Mouse (Mus musculus) right cerebral cortex, adult 2 months (tissue): ENCODE measurements around the gene Bpnt1.

Experiments used
- DNase-seq, 2 experiments: peaks; one replicate each; pipeline ENCODE4 v3.0.0; 2021 to 2022; ENCODE audit warnings: low spot score in 2 of 2

Bpnt1 gene

GRCm38 (mm10) chr1:185331364-185331763 lies 585 bp upstream of the Bpnt1 start:
- DNase-seq: no peak

- DNase-seq: no peak
Measured at GRCm38 (mm10) chr1:185333651-185334050, 1.7 kb downstream of the Bpnt1 start.

DNA sequence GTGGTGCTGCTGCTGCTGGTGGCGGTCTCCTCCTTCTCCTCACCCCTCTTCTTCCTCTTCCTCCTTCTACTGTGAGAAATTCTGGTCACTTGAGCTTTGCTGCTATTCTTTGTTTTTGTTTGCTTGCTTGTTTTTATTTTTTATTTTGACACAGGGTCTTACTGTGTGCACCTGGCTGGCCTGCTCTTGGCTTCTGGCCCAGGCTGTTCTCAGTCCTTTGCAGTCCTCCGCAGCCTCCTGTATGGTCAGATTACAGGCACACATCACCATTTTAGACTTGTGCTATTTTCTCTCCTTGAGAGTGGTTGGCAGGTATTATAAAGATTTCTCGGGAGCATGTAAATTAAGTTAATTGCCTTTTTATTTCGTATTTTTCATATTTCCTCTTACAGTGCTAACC lies 2.2 kb downstream of the Bpnt1 start:
- DNase-seq: no peak

- no peak for DNase-seq
Measured at GRCm38 (mm10) chr1:185335231-185335765, 3.3 kb downstream of the Bpnt1 start.

- no peak for DNase-seq
Measured at GRCm38 (mm10) chr1:185336535-185336934, 4.6 kb downstream of the Bpnt1 start.

GRCm38 (mm10) chr1:185342441-185342840 lies 10.5 kb downstream of the Bpnt1 start:
- peak in 1 of 2 experiments; percentile 29 for DNase-seq

DNA sequence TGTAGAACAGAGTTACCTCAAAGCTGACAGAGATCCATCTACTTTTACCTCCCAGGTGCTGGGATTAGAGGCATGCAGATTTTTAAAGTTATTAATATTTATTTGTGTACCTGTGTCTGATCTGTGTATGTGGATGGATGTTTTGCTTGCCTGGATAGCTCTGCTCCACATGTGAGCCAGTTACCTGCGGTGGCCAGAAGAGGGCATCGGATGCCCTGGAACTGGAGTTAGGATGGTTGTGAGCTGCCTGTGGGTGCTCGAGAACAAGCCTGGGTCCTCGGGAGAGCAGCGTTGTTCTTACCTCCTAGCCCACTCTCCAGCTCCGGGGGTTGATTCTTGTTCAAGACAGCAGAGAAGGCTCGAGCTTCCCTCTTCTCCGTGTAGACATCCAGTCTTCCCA lies 11.5 kb downstream of the Bpnt1 start:
- no peak for DNase-seq

DNA sequence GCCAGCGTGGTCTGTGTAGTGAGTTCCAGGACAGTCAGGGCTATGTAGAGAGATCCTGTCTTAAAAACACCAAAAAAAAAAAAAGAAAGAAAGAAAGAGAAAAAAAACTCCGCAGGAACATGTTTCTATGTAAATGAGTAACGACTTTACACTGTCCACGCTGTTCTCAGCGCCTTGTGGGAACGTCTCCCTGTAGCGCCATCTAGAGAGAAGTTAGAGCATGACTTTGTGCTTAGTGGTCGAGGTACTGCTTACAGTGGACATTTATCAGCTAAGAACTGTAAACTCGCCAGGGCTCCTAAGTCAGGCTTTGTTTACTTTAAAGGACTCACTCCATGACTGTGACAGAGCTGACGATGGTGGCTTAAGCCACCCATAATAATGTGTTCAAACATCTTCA lies 14.2 kb downstream of the Bpnt1 start:
- DNase-seq: no peak

DNA sequence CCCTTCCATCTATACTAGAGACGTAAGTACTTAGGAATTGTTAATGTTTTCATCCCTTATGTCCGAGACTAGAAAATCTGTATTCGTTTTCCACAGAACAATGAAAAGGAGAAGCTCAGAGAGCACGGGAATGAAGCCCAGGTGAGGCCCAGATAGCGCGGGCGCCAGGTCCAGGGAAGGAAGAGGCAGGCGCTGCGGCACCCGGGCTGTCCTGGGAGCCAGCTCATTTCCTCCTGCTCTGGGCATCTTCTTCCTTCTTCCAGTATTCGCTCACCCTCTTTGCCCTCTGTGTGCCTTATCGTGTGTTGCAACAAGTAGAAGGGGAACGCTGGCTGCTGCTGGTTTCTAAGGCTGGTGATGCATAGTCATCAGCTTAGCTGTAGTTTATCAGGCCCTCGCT lies 17.8 kb downstream of the Bpnt1 start:
- no peak for DNase-seq

DNA sequence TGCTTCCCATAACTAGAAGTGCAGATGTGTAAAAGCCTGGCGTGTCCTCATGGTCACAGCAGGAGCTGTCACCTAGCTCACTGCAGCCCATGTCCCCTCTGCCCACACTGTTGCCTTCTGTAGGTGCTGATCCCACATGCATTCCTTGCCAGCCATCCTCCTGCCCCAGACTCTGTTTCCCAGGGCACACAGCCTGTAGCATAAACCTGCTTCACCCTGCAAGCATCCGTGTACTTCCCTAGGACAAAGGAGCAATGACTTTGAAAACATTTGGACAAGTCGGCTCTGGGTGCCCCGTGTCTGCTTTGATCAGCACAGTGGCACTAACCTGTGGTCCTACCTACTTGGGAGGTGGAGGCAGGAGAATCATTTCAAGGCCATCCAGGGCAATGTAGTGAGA lies 18.7 kb downstream of the Bpnt1 start:
- DNase-seq: no peak

DNA sequence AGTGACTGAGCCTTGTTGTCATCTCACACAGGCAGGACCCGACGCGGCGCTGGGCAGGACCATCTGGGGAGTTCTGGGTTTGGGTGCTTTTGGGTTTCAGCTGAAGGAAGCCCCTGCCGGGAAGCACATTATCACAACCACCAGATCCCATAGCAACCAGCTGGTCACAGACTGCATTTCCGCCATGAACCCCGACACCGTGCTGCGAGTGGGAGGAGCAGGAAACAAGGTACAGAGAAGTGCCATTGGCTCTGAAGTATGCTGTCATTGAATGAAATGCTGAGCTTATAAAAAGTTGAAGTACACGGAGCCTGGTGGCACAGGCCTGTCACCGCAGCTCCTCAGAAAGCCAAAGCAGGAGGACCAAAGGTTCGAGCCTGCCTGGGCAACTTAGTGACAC lies 20.2 kb downstream of the Bpnt1 start:
- DNase-seq: no peak

DNA sequence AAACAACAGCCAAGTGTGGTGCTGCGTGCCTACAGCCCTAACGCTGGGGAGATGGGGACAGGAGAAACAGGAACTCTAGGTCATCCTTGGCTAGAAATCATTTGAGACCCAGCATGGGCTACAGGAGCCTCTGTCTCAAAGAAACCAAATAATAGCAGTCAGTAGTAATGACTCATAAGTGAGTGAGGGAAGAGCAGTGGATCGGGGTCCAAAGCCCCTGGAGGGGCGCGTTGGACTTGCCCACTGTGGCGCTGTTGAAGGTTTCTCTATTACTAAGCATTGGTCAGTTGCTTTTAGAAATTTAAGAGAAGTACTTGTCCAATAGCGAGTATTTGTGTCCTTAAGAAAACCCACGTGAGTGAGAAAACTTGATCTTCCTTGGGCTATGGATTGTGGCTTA lies 21.4 kb downstream of the Bpnt1 start:
- no peak for DNase-seq

DNA sequence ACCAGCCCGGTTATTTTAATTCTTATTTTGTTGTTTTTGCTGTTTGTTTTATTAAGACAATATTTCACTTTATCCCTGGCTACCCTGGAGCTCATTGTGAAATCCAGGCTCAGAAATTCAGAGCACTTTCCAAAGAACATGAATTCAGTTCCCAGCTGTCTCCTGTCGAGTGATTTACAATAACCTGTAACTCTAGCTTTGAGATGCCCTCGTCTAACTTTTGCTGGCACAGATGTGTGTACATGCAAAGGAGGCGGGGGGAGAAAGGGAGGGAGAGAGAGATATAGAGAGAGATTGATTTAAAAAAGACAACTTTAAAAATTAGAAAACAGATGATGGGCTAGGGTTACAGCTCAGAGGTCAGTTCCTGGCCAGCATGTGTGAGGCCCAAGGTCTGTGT lies 22.8 kb downstream of the Bpnt1 start:
- no peak for DNase-seq

- DNase-seq: no peak
Measured at GRCm38 (mm10) chr1:185356246-185356645, 24.3 kb downstream of the Bpnt1 start.

- DNase-seq: no peak
Measured at GRCm38 (mm10) chr1:185358211-185358610, 26.3 kb downstream of the Bpnt1 start.

DNA sequence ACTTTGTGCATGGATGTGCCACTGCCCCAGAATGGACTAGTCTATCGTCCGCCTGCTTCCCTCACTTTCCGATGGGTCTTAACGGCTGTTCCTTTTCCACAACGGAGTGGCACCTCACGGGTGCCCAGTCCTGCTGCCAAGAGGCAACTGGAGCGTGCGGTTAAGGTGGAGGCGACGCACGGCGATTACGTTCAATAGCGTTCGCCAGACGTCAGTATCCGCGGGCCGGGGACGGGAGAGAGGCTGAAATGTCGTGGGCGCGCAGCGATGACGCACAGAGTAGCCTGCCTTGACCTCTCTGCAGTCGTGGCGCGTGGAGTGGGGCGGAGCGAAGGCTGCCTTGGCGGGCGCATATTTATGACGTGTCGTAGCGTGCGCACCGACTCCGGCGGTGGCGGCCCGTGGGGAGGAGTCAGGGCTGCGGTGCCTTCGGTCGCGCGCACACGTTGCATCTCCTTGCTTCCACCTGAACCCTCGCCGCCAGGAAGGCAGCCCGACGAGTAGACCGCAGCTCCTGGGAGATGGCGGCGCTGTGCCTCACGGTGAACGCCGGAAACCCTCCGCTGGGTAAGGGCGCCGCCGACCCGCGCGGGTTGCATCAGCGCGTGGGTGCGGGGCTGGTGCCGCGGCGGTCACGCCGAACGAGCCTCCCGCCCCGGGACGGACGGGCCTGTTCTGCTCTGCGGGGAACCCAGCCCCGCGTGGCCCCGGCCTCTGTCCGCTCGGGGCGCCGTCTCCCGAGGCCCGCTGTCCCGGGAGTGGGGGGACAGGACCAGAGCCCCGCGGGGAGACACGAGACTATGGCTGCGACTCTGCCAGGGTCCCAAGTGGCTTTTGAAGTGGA lies 30.9 kb downstream of the Bpnt1 start, which contains the start of gene Eprs:
TSS of gene Eprs (plus strand) at position 368 of the 844 bp plus-strand sequence.
- DNase-seq: peak; percentile 99

DNA sequence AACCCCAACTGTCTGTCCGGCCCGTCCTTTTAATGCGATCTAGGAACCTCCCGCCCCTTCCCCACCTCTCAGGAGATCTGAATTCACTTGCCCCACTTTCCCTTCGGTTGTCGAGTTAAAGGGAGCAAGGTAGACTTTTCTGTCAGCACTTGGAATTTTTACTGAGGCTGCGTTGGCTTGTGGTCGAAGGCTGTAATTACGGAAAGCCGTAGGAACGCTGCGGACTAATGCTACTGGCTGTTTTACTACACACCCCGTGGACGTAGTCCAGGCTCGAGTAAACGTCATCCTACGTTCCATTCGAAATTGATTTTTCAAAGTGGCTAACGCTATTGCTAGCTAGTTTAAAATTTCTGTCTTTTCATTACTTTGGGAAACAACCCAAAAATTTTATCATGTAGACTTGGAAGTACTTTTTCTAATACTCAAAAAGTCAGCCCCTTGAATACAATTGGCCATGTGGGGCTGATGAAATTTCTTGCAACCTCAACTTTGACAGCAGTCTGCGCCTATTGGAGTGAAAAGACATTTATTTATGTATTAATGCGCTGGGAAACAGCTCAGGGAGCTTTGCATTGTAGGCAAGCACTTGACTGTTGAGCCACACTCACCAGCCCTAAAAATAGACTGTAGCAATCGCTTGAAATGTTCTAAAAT lies 31.7 kb downstream of the Bpnt1 start:
- DNase-seq: peak; percentile 40 to 50

GRCm38 (mm10) chr1:185364183-185364540 lies 32.2 kb downstream of the Bpnt1 start:
- no peak for DNase-seq

DNA sequence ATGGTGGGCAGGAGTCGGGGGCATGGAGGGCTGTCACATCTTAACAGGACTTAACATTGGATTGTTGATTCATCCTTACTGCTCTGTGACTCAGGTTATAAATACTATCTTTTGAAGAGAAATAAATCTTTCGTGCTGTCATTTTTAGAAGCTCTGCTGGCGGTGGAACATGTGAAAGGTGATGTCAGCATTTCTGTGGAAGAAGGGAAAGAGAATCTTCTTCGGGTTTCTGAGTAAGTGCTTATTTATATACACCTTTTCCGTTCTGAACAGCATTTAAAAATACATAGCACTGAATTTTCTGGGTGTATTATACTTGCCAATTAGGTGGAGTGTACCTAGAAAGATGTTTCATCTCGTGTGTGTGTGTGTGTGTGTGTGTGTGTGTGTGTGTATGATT lies 35.4 kb downstream of the Bpnt1 start:
- DNase-seq: no peak

DNA sequence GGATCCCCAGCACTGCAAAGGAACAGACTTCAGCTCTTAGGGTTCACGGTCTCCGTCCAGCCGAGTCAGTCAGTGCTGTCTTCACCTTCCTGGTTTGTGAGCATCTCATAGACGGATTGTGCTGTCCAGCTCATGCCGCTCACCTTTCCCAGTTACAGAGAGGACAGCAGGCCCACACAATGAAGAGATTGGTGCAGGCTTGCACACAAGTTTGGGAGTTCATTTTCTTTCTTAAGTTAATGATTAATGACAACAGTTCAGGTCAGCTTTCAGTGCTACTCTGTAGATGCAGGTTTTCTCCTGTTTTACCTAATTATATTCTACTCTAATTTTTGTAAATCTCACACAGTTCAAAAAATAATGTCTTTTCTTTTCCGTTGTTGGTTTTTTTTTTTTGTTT lies 38.0 kb downstream of the Bpnt1 start:
- no peak for DNase-seq

GRCm38 (mm10) chr1:185376390-185376789 lies 44.4 kb downstream of the Bpnt1 start:
- DNase-seq: peak; percentile 21 to 49

- no peak for DNase-seq
Measured at GRCm38 (mm10) chr1:185377429-185377828, 45.5 kb downstream of the Bpnt1 start.

DNA sequence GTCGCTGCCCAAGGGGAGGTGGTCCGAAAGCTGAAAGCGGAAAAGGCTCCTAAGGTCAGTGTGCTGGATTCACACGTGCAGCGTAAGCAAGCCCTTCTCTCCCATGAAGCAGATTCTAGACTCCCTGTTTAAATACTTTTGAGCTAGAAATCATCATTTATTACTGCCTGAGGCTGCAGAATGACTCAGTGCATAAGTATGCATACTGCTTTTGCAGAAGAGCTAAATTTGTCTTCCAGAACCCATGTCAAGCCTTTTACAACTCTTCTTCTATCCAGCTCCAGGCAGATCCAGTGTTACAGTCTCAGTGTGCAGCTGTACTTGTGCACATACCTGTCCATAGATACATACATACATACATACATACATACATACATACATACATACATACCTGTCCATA lies 69.7 kb downstream of the Bpnt1 start:
- DNase-seq: no peak
